Mouse (Mus musculus) kidney, adult 2 months (tissue): ENCODE measurements at regions not wholly inside any gene's neighbourhood (a gene's known extent, or its start where the extent isn't known, plus 50 kb on each side); places are given as distances from the start of the nearest gene placed in this dataset.

Experiments
- CTCF ChIP-seq: fragments of 200-500 bp; conservative IDR thresholded peaks from 2 replicates; pipeline ENCODE4 v1.5.1; 2011; ENCODE audit warnings: low read depth, mild to moderate bottlenecking, control low read depth, low read length, moderate library complexity, mixed read lengths; ENCODE audit not compliant: insufficient read depth, insufficient read length
- POLR2A ChIP-seq: fragments of 200-500 bp; IDR thresholded peaks from one replicate; pipeline ENCODE4 v1.6.1; 2011; ENCODE audit warnings: low read depth, low read length, control low read depth

GRCm38 (mm10) chr5:136622152-136622551 lies 54.9 kb upstream of the Cux1 start:
- no peak for TF ChIP-seq CTCF
- TF ChIP-seq POLR2A: no peak
